Mouse (Mus musculus): ENCODE results near the gene Zdhhc6. TPM values are rescaled to one million over a fixed set of nuclear protein-coding genes. Genes with fewer than 3 reads are reported as not detected.
A peak's percentile ranks its signal among the peaks of the same experiment; 100 is the strongest.

The Zdhhc6 gene
- polyA plus RNA-seq, 1 experiment from 2014 or later, result 49.0 TPM

DNA sequence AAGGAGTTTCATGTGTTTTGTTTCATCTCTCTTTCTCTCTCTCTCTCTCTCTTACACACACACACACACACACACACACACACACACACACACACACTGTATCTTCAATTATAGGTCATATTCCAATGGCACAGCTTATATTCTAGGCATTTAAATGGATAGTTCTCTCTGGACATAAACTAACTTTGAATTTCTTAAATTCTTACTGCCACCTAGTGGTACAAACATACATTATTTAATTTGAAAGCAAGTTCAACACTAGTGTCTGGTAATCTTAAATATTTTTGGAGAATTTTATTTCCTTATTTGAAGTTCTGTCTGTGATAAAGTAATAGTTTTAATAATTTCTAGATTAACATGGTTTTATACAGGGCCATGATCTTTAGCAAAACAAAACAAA, 10.8 kb downstream of the Zdhhc6 start:
- H3K36me3 ChIP-seq (replicated peaks), result peaks cover 88% of the 10 kb centered on the region

DNA sequence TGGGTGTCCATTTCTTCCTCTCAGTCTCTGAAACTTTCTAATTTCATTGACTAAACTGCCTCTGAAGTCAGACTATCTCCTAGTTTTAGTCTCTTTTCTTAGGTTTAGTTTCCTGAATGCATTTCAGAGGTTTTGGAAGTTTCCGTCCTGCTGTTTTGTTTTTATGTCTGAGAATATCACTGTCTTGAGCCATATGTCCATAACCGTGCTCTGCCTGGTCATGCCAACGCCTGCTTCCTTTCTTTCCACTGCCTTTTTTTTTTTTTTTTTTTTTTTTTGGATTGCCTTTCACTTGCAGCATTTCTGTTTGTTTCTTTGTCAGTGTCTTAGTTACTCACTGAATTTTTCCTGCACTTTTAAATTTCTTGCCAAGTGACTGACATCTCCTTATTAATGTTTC, 15.3 kb downstream of the Zdhhc6 start:
- Histone ChIP-seq H3K9me3 (replicated peaks) (no peaks in the 10 kb centered on the region), H3K36me3 (replicated peaks) (peaks cover 86% of the 10 kb centered on the region), H3K9ac (no peak overlapping the region), H3K27me3 (no peaks in the 10 kb centered on the region), H3K4me1 (replicated peaks) (peaks cover 8% of the 10 kb centered on the region; the same call in 1 of the 2 replicates), H3K4me3 (replicated peaks) (no peak overlapping the region), H3K4me2 (no peak overlapping the region), H3K27ac (replicated peaks) (no peak overlapping the region)
- WGBS (ENCODE audit: insufficient replicate concordance), result 73% methylated on average over 3 of the region's 3 CpGs
- ATAC-seq (ENCODE audit: insufficient read depth), result no peak

More for the DNA sequence above, 10.8 kb downstream of the Zdhhc6 start:
- Histone ChIP-seq H3K27ac (replicated peaks) (no peak overlapping the region), H3K4me1 (replicated peaks) (0 out of 2 replicates have a peak, but pooled peaks cover 3% of the 10 kb centered on the region), H3K9ac (no peak overlapping the region), H3K4me3 (replicated peaks) (no peak overlapping the region), H3K27me3 (no peaks in the 10 kb centered on the region), H3K4me2 (no peak overlapping the region), H3K9me3 (replicated peaks) (no peaks in the 10 kb centered on the region)
- no peak for ATAC-seq (ENCODE audit: insufficient read depth)

DNA sequence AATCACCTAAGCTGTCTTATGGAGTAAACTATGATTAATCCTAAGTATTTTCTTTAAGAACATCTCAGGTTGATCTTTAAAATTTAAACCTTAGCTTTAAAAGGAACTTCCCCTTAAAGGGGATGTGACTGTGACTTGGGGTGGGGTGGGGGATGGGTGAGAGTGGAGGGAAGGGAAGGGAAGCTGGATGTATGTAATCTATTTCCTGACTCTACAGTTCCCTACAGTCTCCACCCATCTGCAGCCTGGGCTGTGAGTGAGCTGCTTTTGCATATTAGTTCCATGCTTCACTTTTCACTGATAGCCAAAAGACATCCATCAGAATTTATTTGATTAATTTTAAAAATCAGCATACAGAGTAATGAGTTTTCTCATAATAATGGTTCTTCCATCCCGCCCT, 16.5 kb downstream of the Zdhhc6 start:
- H3K4me3 ChIP-seq (replicated peaks), result no peak overlapping the region
- no peak overlapping the region for H3K9ac ChIP-seq
- no peak overlapping the region for H3K27ac ChIP-seq (replicated peaks)
- H3K27me3 ChIP-seq, result no peaks in the 10 kb centered on the region
- no peaks in the 10 kb centered on the region for H3K9me3 ChIP-seq (replicated peaks)
- H3K4me2 ChIP-seq, result no peak overlapping the region
- whole genome bisulfite sequencing (ENCODE audit: insufficient replicate concordance), result 79% methylated on average over 1 of the region's 1 CpGs
- H3K36me3 ChIP-seq (replicated peaks), result peaks cover 95% of the 10 kb centered on the region
- no peak for ATAC-seq (ENCODE audit: insufficient read depth)
- peaks cover 15% of the 10 kb centered on the region for H3K4me1 ChIP-seq (replicated peaks)

DNA sequence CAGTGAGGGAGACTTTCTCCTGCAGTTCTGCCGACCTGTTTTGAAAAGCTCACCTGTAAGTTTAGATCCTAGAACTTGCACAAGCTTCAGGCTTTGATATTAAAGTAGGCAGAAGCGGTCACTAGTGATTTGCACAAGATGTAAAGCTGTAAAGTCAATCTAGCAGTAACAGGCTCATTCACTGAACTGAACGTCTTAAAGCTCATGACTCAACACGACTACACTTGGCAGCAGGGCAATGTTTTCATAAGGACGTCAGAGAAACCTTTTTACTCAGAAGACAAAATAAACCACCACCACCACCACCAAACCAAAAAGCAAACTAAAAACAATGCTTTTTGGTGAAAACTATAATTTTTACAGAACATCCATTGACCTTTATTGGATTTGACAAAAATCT, 17.9 kb downstream of the Zdhhc6 start:
- no peak overlapping the region for H3K4me3 ChIP-seq (replicated peaks)
- no peaks in the 10 kb centered on the region for H3K27me3 ChIP-seq
- H3K36me3 ChIP-seq (replicated peaks), result peaks cover 95% of the 10 kb centered on the region
- peaks cover 28% of the 10 kb centered on the region for H3K4me1 ChIP-seq (replicated peaks)
- H3K9me3 ChIP-seq (replicated peaks), result no peaks in the 10 kb centered on the region
- 77% methylated on average over 5 of the region's 5 CpGs for WGBS (ENCODE audit: insufficient replicate concordance)
- no peak overlapping the region for H3K4me2 ChIP-seq
- no peak for ATAC-seq (ENCODE audit: insufficient read depth)
- no peak overlapping the region for H3K9ac ChIP-seq
- no peak overlapping the region for H3K27ac ChIP-seq (replicated peaks)

DNA sequence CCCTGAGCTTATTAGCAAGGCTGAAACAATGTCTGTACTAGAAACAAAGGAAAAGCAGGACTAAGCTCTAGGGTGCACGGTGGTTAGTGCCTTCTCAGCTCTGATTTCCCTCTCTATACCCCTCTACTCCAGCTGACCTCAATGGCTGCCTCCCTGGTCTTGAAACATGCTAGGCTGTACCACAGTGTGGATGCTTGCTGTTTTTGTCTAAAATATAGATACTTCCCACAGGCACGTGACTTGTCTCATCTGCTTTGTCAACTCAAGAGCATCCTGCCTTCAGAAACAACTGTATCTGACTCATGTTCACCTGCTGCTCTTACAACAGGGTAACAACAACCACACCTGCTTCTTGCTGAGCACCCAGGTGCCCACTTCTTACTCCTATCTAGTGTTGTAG, 18.3 kb downstream of the Zdhhc6 start:
- WGBS (ENCODE audit: insufficient replicate concordance), result 81% methylated on average over 2 of the region's 2 CpGs
- H3K9ac ChIP-seq, result no peak overlapping the region
- no peak overlapping the region for H3K4me3 ChIP-seq (replicated peaks)
- peaks cover 32% of the 10 kb centered on the region for H3K4me1 ChIP-seq (replicated peaks)
- peaks cover 95% of the 10 kb centered on the region for H3K36me3 ChIP-seq (replicated peaks)
- no peaks in the 10 kb centered on the region for H3K27me3 ChIP-seq
- no peak overlapping the region for H3K4me2 ChIP-seq
- H3K9me3 ChIP-seq (replicated peaks), result no peaks in the 10 kb centered on the region
- ATAC-seq (ENCODE audit: insufficient read depth), result no peak
- H3K27ac ChIP-seq (replicated peaks), result no peak overlapping the region

DNA sequence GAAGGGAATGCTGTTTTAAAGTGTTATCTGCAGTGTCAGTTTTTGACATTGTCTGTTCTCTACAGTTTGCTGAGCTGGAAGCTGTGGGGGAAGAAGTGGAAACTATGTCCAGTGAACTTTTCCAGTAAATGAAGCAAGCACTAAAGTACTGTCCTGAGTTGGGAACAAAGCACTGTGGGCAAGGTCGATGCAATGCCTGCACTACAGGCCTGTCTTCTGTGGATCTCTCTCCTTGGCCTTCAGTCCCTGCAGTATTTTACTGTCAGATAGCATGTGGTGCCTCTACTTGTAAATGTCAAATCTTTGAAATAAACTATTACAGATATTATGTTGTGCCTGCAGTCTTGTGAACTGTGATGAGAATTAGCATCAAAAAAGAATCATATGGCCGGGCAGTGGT, 19.5 kb downstream of the Zdhhc6 start:
- Histone ChIP-seq H3K9me3 (replicated peaks) (no peaks in the 10 kb centered on the region), H3K27me3 (no peaks in the 10 kb centered on the region), H3K36me3 (replicated peaks) (peaks cover 95% of the 10 kb centered on the region), H3K27ac (replicated peaks) (no peak overlapping the region), H3K4me3 (replicated peaks) (no peak overlapping the region), H3K4me1 (replicated peaks) (peaks cover 36% of the 10 kb centered on the region), H3K9ac (no peak overlapping the region), H3K4me2 (no peak overlapping the region)
- WGBS (ENCODE audit: insufficient replicate concordance), result 84% methylated on average over 2 of the region's 2 CpGs
- no peak for ATAC-seq (ENCODE audit: insufficient read depth)

DNA sequence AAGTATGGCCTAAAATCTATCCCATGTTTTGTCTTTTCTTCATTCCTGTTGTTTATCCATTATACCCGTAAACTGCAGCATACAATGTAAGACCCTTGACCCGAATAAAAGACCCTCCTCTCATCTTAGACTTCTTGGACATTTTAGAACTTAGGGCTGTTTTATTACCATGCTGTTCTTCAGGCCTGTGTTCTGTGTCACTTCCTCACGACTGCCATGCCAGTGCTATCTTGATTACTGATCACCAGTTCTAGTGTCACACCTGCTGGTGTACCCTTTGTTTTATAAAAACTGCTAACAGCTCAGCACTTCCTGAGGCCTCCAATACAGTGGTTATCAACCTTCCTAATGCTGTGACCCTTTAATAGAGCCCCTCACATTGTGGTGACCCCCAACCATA, 20.3 kb downstream of the Zdhhc6 start:
- Histone ChIP-seq H3K27me3 (no peaks in the 10 kb centered on the region), H3K4me3 (replicated peaks) (no peak overlapping the region), H3K36me3 (replicated peaks) (peaks cover 95% of the 10 kb centered on the region), H3K4me1 (replicated peaks) (peaks cover 36% of the 10 kb centered on the region), H3K9ac (no peak overlapping the region), H3K27ac (replicated peaks) (peak overlapping the region; percentile 53; the same call in 1 of the 2 replicates), H3K9me3 (replicated peaks) (no peaks in the 10 kb centered on the region), H3K4me2 (no peak overlapping the region)
- ATAC-seq (ENCODE audit: insufficient read depth), result 0 out of 2 replicates have a peak, but pooled peaks have one; percentile 22
- WGBS (ENCODE audit: insufficient replicate concordance), result 43% methylated on average over 3 of the region's 3 CpGs

DNA sequence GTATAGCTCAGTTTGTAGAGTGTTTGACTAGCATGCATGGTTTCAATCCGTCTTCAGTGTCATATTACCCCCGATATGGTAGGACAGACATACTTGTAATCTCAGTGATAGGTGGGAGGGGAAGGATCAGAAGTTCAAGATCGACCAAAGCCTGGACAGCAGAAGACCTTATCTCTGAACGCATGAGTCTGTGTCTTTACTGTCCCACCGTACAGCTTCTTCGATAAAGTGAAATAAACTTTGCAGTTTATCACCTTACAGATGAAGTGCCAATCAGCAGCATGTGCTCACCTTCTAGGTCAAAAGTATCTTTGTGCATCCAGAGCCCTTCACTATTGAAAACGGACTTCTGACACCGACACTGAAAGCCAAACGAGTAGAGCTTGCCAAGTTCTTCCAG, 20.8 kb downstream of the Zdhhc6 start:
- Histone ChIP-seq H3K27me3 (no peaks in the 10 kb centered on the region), H3K4me1 (replicated peaks) (peaks cover 41% of the 10 kb centered on the region), H3K36me3 (replicated peaks) (peaks cover 95% of the 10 kb centered on the region), H3K9me3 (replicated peaks) (no peaks in the 10 kb centered on the region), H3K27ac (replicated peaks) (peak overlapping the region; percentile 53; the same call in 1 of the 2 replicates), H3K4me2 (no peak overlapping the region), H3K4me3 (replicated peaks) (no peak overlapping the region), H3K9ac (no peak overlapping the region)
- 29% methylated on average over 9 of the region's 9 CpGs for WGBS (ENCODE audit: insufficient replicate concordance)
- peak; percentile 77 for ATAC-seq (ENCODE audit: insufficient read depth)

DNA sequence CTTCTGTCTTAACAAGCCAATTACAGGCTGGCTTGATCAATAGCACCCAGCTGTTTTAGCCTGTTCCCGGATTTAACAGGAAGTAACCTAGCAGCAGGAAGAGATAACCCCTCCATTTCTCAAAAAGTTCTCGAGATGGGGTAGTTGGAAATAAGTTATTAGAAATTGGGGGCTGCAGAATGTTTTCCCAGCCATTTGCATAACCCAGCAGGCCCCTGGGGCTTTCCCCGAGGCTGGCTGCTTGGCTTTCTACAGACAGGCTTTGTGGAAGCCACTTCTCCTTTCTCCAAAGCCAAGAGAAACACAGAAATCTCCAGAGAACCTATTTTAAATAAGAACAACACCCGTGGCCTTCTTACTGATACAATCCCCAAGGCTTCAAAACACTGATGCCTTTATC, 22.7 kb downstream of the Zdhhc6 start:
- peaks cover 97% of the 10 kb centered on the region for H3K36me3 ChIP-seq (replicated peaks)
- H3K4me1 ChIP-seq (replicated peaks), result peaks cover 38% of the 10 kb centered on the region
- no peak overlapping the region for H3K9ac ChIP-seq

DNA sequence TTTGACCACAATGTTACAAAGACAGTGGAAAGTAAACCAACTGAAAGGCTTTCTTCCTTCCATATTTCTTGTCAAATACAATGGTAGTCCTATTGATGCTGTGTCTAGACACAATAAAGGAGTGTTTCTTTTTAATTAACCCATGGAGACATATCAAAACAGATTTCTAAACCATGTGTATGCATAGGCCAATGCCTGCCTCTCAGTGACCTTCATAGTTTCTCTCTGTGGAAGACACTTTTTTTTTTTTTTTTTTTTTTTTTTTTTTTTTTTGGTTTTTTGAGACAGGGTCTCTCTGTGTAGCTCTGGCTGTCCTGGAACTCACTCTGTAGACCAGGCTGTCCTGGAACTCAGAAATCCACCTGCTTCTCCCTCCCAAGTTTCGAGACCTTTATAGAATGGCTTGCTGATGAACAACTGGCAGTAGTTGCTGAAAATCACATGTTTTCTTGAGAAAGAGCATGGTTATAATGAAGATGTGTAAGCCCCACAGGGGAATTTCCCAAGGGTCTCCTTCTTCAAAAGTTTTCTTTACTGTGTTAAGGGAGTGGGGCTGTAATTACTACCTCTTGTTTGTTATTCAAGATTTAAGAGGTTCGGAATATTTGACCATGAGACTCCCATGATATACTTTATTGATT, 23.5 kb downstream of the Zdhhc6 start:
- H3K27me3 ChIP-seq, result no peaks in the 10 kb centered on the region
- WGBS (ENCODE audit: insufficient replicate concordance), result 77% methylated on average over 2 of the region's 2 CpGs
- H3K4me3 ChIP-seq (replicated peaks), result no peak overlapping the region
- no peak overlapping the region; the same call in 1 of the 2 replicates for H3K27ac ChIP-seq (replicated peaks)
- no peak overlapping the region for H3K4me2 ChIP-seq
- peaks cover 98% of the 10 kb centered on the region for H3K36me3 ChIP-seq (replicated peaks)
- peaks cover 40% of the 10 kb centered on the region for H3K4me1 ChIP-seq (replicated peaks)
- no peaks in the 10 kb centered on the region for H3K9me3 ChIP-seq (replicated peaks)
- ATAC-seq (ENCODE audit: insufficient read depth), result no peak
- H3K9ac ChIP-seq, result no peak overlapping the region

More for the DNA sequence above, 22.7 kb downstream of the Zdhhc6 start:
- Histone ChIP-seq H3K4me3 (replicated peaks) (no peak overlapping the region), H3K27ac (replicated peaks) (peak overlapping the region; percentile 53), H3K27me3 (no peaks in the 10 kb centered on the region), H3K9me3 (replicated peaks) (no peaks in the 10 kb centered on the region), H3K4me2 (no peak overlapping the region)
- ATAC-seq (ENCODE audit: insufficient read depth), result no peak
- 23% methylated on average over 4 of the region's 4 CpGs for WGBS (ENCODE audit: insufficient replicate concordance)

DNA sequence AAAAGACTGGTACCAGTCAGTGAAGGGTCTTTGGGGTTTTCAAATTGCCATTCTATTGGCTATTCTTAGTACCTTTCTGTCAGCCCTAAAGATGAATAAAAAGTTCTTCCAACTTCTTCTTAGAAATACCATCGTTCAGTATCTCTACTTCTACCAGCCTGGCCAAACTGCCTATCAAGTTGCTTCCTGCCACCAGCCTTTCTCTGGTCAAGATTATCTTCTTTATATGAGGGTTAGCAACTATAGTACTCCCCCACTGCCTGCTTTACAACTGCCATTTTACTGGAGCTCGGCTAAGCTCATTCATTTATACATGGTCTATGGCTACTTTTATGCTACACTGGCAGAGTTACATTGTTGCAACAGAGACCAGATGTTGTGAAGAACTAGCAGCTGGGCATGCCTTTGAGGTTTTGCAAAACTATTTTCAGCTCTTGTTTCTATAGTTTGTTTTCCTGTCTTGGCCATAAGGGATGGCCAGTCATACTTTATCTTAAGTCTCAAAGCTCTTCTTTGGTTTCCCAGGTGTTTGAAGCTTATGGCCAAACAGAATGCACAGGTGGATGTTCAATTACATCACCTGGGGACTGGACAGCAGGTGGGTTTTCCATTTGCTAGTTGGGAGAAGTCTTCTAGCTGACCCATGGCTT, 25.1 kb downstream of the Zdhhc6 start:
- peaks cover 99% of the 10 kb centered on the region for H3K36me3 ChIP-seq (replicated peaks)
- H3K27ac ChIP-seq (replicated peaks), result peak overlapping the region; percentile 20; the same call in 1 of the 2 replicates
- H3K27me3 ChIP-seq, result no peaks in the 10 kb centered on the region
- H3K4me3 ChIP-seq (replicated peaks), result no peak overlapping the region
- H3K9ac ChIP-seq, result no peak overlapping the region
- no peak for ATAC-seq (ENCODE audit: insufficient read depth)
- H3K4me2 ChIP-seq, result no peak overlapping the region
- peaks cover 53% of the 10 kb centered on the region for H3K4me1 ChIP-seq (replicated peaks)
- no peaks in the 10 kb centered on the region for H3K9me3 ChIP-seq (replicated peaks)
- WGBS (ENCODE audit: insufficient replicate concordance), result 34% methylated on average over 2 of the region's 2 CpGs
